Mouse (Mus musculus) C2C12 (cell line): ENCODE measurements at regions not wholly inside any gene's neighbourhood (a gene's known extent, or its start where the extent isn't known, plus 50 kb on each side); places are given as distances from the start of the nearest gene placed in this dataset.

ENCODE experiments used
- H3K27me3 ChIP-seq: one replicate; pipeline ENCODE4 v1.6.1; 2011; ENCODE audit not compliant: control insufficient read depth, insufficient read depth, insufficient read length
- H3K36me3 ChIP-seq: one replicate; pipeline ENCODE4 v1.6.1; 2011; ENCODE audit not compliant: control insufficient read depth, insufficient read depth
- H3K4me3 ChIP-seq: one replicate; pipeline ENCODE4 v1.5.1; 2011; ENCODE audit warnings: mild to moderate bottlenecking, control low read depth; ENCODE audit not compliant: poor library complexity, insufficient read depth, severe bottlenecking
- H3K79me2 ChIP-seq: one replicate; pipeline ENCODE4 v1.6.1; 2011; ENCODE audit not compliant: control insufficient read depth, insufficient read depth
- H3K79me3 ChIP-seq: one replicate; pipeline ENCODE4 v1.6.1; 2011; ENCODE audit warnings: low read depth, control low read depth
- H3ac ChIP-seq: one replicate; pipeline ENCODE3; 2011; ENCODE audit warnings: low read depth; ENCODE audit not compliant: control insufficient read depth, insufficient read length
- CEBPB ChIP-seq: IDR thresholded peaks from one replicate; pipeline ENCODE4 v1.6.1; 2011; ENCODE audit warnings: low read depth, mild to moderate bottlenecking, control low read depth, moderate library complexity
- CTCF ChIP-seq: IDR thresholded peaks from one replicate; pipeline ENCODE4 v1.5.1; 2011; ENCODE audit not compliant: control insufficient read depth, insufficient read depth, insufficient read length
- FOSL1 ChIP-seq: IDR thresholded peaks from one replicate; pipeline ENCODE4 v1.8.0; 2011; ENCODE audit warnings: mild to moderate bottlenecking, low read length; ENCODE audit not compliant: poor library complexity, insufficient read depth, severe bottlenecking
- MAX ChIP-seq: IDR thresholded peaks from one replicate; pipeline ENCODE4 v1.6.1; 2011; ENCODE audit warnings: mild to moderate bottlenecking, control low read depth
- MYOD1 ChIP-seq: IDR thresholded peaks from one replicate; pipeline ENCODE4 v1.6.1; 2011; ENCODE audit warnings: low read depth; ENCODE audit not compliant: control insufficient read depth, insufficient read length
- MYOG ChIP-seq: IDR thresholded peaks from one replicate; pipeline ENCODE4 v1.6.1; 2011; ENCODE audit not compliant: control insufficient read depth, insufficient read length; ENCODE audit errors: extremely low read depth
- USF1 ChIP-seq: IDR thresholded peaks from one replicate; pipeline ENCODE4 v1.6.1; 2011; ENCODE audit warnings: low read depth, mild to moderate bottlenecking, control low read depth, moderate library complexity

GRCm38 (mm10) chr8:44704595-44705265, 230.5 kb upstream of the Fat1 start:
- H3K27me3 ChIP-seq = no peaks in the 10 kb centered on the region
- no peaks in the 10 kb centered on the region for H3K79me2 ChIP-seq
- H3ac ChIP-seq = no peak overlapping the region
- H3K36me3 ChIP-seq = no peaks in the 10 kb centered on the region
- H3K4me3 ChIP-seq = no peak overlapping the region
- no peaks in the 10 kb centered on the region for H3K79me3 ChIP-seq
- TF ChIP-seq USF1 (no peak), CTCF (no peak), CEBPB (no peak), MYOG (no peak), FOSL1 (no peak), MAX (no peak), MYOD1 (no peak)

GRCm38 (mm10) chr8:44708659-44709170, 226.5 kb upstream of the Fat1 start:
- Histone ChIP-seq H3K79me3 (no peaks in the 10 kb centered on the region), H3K4me3 (no peak overlapping the region), H3K27me3 (no peaks in the 10 kb centered on the region), H3ac (no peak overlapping the region), H3K79me2 (no peaks in the 10 kb centered on the region), H3K36me3 (no peaks in the 10 kb centered on the region)
- TF ChIP-seq CEBPB = no peak
- TF ChIP-seq FOSL1 = no peak
- no peak for TF ChIP-seq MAX
- no peak for TF ChIP-seq MYOG
- no peak for TF ChIP-seq USF1
- no peak for TF ChIP-seq MYOD1
- no peak for TF ChIP-seq CTCF

DNA sequence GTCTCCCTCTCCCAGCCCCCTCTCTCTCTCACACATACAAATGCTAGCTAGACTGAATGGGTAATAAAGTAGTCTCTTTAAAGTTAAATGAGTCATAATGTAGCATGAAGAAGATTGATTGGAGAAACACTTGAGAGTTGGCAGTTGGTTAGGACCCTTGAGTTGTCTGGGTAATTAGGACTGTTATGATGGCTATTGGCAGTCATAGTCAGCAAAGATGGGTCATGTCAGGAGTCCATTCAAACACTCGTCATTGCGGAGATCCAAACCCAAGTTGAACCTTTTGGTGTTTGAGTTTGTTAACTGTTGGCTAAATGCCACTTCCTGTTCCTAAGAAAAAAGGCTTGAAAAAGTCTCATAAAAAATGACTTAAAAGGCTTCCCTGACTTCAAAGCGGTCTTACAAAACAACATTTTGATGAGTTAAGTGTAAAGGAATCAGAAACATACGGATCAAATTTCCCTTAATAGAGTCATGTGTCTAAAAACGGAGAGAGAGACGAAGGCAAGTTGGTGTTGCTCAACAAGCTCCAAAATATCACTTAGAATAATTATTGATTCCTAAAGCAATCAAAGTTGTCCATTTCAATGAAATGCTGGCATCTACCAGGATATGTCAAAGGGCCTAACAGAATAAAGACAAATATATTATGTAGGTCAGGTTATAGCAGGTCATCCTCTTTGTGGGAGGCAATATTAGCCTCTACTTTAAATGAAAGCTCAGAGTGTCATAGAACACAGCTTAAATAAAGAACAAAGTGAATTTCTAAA, 225.9 kb upstream of the Fat1 start:
- TF ChIP-seq MYOG (no peak), USF1 (no peak), MAX (no peak), MYOD1 (no peak), CTCF (no peak), FOSL1 (no peak), CEBPB (no peak)
- Histone ChIP-seq H3ac (no peak overlapping the region), H3K36me3 (no peaks in the 10 kb centered on the region), H3K27me3 (no peaks in the 10 kb centered on the region), H3K79me2 (no peaks in the 10 kb centered on the region), H3K4me3 (no peak overlapping the region), H3K79me3 (no peaks in the 10 kb centered on the region)

DNA sequence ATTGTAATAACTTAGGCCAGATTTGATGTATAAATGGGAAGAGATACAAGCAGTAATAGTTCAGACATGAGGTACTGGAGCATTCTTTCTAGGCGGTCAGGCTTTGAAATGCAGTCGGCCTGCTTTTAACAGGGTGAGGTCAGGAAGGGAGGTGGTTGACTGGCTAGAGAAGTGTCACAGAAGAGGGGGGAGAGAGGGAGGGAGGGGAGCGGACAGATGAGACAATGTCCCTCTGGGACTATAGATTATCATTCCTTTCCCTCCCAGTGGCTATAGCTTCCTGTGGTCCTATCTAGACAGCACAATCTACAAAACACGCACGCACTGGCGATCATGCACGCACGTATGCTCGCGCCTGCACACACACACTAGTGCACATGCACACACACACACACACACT, 200.7 kb upstream of the Fat1 start:
- Histone ChIP-seq H3K27me3 (no peaks in the 10 kb centered on the region), H3K36me3 (no peaks in the 10 kb centered on the region), H3K79me2 (no peaks in the 10 kb centered on the region), H3K79me3 (no peaks in the 10 kb centered on the region), H3K4me3 (no peak overlapping the region), H3ac (no peak overlapping the region)
- TF ChIP-seq MAX (no peak), MYOD1 (no peak)

DNA sequence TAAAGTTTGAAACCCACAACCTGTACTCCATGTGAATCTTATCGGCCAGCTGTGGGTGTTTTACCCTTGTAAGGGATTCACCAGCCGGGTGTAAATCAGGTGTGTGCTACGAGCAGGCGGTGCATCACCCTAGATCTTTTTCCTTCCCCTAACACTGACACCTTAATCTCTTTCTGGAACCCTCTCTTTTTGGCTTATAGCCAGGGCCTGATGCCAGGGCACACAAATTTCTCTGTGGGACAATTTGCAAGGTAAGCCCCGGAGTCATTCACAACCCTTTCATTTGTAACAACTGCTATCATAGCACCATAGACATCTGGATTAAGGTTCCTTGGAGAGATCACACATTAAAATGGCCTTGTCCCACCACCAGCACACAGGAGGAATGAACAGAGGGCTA, 199.4 kb upstream of the Fat1 start:
- H3ac ChIP-seq = no peak overlapping the region
- no peaks in the 10 kb centered on the region for H3K79me2 ChIP-seq
- no peak for TF ChIP-seq FOSL1
- no peaks in the 10 kb centered on the region for H3K36me3 ChIP-seq
- H3K27me3 ChIP-seq = no peaks in the 10 kb centered on the region
- no peaks in the 10 kb centered on the region for H3K79me3 ChIP-seq
- no peak overlapping the region for H3K4me3 ChIP-seq

GRCm38 (mm10) chr8:44743353-44743752, 191.9 kb upstream of the Fat1 start:
- H3K36me3 ChIP-seq = no peaks in the 10 kb centered on the region
- H3K79me2 ChIP-seq = no peaks in the 10 kb centered on the region
- TF ChIP-seq MYOG = no peak
- no peak for TF ChIP-seq CEBPB
- no peak for TF ChIP-seq USF1
- TF ChIP-seq CTCF = no peak
- no peak for TF ChIP-seq FOSL1
- no peak for TF ChIP-seq MAX
- TF ChIP-seq MYOD1 = no peak
- no peak overlapping the region for H3ac ChIP-seq
- H3K79me3 ChIP-seq = no peaks in the 10 kb centered on the region
- H3K4me3 ChIP-seq = no peak overlapping the region
- no peaks in the 10 kb centered on the region for H3K27me3 ChIP-seq
